Mouse (Mus musculus) heart, embryonic 13.5 days (tissue): ENCODE data around the gene Rhog. TPM values are rescaled to one million over a fixed set of nuclear protein-coding genes. Genes with fewer than 3 reads are reported as not detected.

ENCODE experiments used
- ATAC-seq: fragments of 200-750 bp; cut with Nextera tagmentation; 2 replicates; pipeline ENCODE4 v1.8.0; 2017; ENCODE audit warnings: moderate TSS enrichment; ENCODE audit not compliant: insufficient number of reproducible peaks, low FRiP score, low TSS enrichment; ENCODE audit errors: extremely low read depth
- H3K27ac ChIP-seq: fragments of 300-500 bp; sonication (generic); replicated peaks from 2 replicates; pipeline ENCODE4 v1.5.1; 2015; ENCODE audit warnings: moderate library complexity, mild to moderate bottlenecking, inconsistent platforms
- H3K27me3 ChIP-seq: fragments of 300-500 bp; sonication (generic); replicated peaks from 2 replicates; pipeline ENCODE4 v1.6.1; 2015; ENCODE audit warnings: mild to moderate bottlenecking, inconsistent platforms
- H3K36me3 ChIP-seq: fragments of 300-500 bp; sonication (generic); 2 replicates; pipeline ENCODE4 v1.6.1; 2015; ENCODE audit warnings: mild to moderate bottlenecking, inconsistent platforms
- H3K4me1 ChIP-seq: fragments of 300-500 bp; sonication (generic); 2 replicates; pipeline ENCODE4 v1.6.1; 2015; ENCODE audit warnings: inconsistent platforms
- H3K4me2 ChIP-seq: fragments of 300-500 bp; sonication (generic); 2 replicates; pipeline ENCODE4 v1.6.1; 2015; ENCODE audit warnings: inconsistent platforms, mild to moderate bottlenecking, moderate library complexity
- H3K4me3 ChIP-seq: fragments of 300-500 bp; sonication (generic); 2 replicates; pipeline ENCODE4 v1.5.1; 2015; ENCODE audit warnings: moderate library complexity, mild to moderate bottlenecking, inconsistent platforms
- H3K9ac ChIP-seq: fragments of 300-500 bp; sonication (generic); 2 replicates; pipeline ENCODE4 v1.6.1; 2015; ENCODE audit warnings: inconsistent platforms, mild to moderate bottlenecking, moderate library complexity
- H3K9me3 ChIP-seq: fragments of 300-500 bp; sonication (generic); 2 replicates; pipeline ENCODE4 v1.6.1; 2016; ENCODE audit warnings: inconsistent platforms
- WGBS: fragments of 180-500 bp; shearing (Covaris S2); methylation state at CpG from one replicate; pipeline ENCODE4 v1.1.7; 2015; ENCODE audit warnings: mixed read lengths; 5-methylcytosine and 5-hydroxymethylcytosine counted together
- polyA plus RNA-seq: library from polyadenylated mRNA; unstranded; fragments of >200 nt; fragmentation: Nextera tagmentation; extraction: Ambion mirVana; gene quantifications from 2 replicates; pipeline ENCODE4 v1.2.1, GENCODE M21; 2015

The Rhog gene
- polyA plus RNA-seq, 1 experiment from 2014 or later, result 43.8 TPM

- Histone ChIP-seq H3K27me3 (no peaks in the 10 kb centered on the region), H3K9ac (peak within 1 kb of the TSS; percentile 94), H3K27ac (peak within 1 kb of the TSS; percentile 95), H3K36me3 (0 out of 2 replicates have a peak, but pooled peaks cover 2% of the 10 kb centered on the region), H3K4me1 (peaks cover 23% of the 10 kb centered on the region), H3K4me2 (peak within 1 kb of the TSS; percentile 93), H3K4me3 (peak within 1 kb of the TSS; percentile 77), H3K9me3 (no peaks in the 10 kb centered on the region)
- WGBS, result 1% methylated on average over 69 of the region's 87 CpGs
- peak; percentile 97 for ATAC-seq
Observed at GRCm38 (mm10) chr7:102209756-102210721, 45.8 kb downstream of the Rhog start, which contains the start of the genes Nup98 and Pgap2. Nup98 (minus strand) TSS chr7:102210176. Pgap2 (plus strand) TSS chr7:102210208.

- ATAC-seq, result no peak
- peaks cover 9% of the 10 kb centered on the region; the same call in 1 of the 2 replicates for H3K36me3 ChIP-seq
- peak overlapping the region; percentile 94 for H3K9ac ChIP-seq
- H3K27me3 ChIP-seq, result no peaks in the 10 kb centered on the region
- peak overlapping the region; percentile 95 for H3K27ac ChIP-seq
- no peaks in the 10 kb centered on the region for H3K9me3 ChIP-seq
- WGBS, result 36% methylated on average over 4 of the region's 4 CpGs
- H3K4me2 ChIP-seq, result peak overlapping the region; percentile 93
- H3K4me1 ChIP-seq, result peaks cover 23% of the 10 kb centered on the region
- peak overlapping the region; percentile 77 for H3K4me3 ChIP-seq
Observed at GRCm38 (mm10) chr7:102208806-102209363, 47.0 kb downstream of the Rhog start.

DNA sequence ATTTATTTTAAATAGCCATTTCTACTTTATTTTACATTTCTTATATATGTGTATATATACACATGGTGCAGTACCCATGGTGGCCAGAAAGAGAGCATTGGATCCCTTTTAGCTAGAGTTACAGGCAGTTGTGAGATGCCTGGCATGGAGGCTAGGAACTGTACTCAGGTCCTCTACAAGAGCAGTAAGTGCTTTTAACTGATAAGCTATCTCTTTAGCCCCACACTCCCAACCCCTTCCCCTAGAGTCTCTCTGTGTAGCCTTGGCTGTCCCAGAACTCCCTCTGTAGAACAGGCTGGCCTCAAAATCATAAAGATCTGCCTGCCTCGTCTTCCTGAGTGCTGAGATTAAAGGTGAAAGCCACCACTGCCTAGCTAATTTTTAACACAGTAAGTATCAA lies 50.2 kb downstream of the Rhog start:
- Histone ChIP-seq H3K4me3 (no peak overlapping the region), H3K9me3 (no peaks in the 10 kb centered on the region), H3K4me1 (peaks cover 30% of the 10 kb centered on the region), H3K9ac (no peak overlapping the region), H3K27ac (no peak overlapping the region), H3K4me2 (no peak overlapping the region), H3K27me3 (no peaks in the 10 kb centered on the region), H3K36me3 (peaks cover 9% of the 10 kb centered on the region; the same call in 1 of the 2 replicates)
- ATAC-seq, result no peak
- WGBS, result 44% methylated on average over 1 of the region's 1 CpGs

GRCm38 (mm10) chr7:102204296-102204857 lies 51.5 kb downstream of the Rhog start:
- 87% methylated on average over 3 of the region's 3 CpGs for WGBS
- no peak for ATAC-seq
- H3K4me3 ChIP-seq, result no peak overlapping the region
- H3K36me3 ChIP-seq, result peaks cover 9% of the 10 kb centered on the region; the same call in 1 of the 2 replicates
- no peaks in the 10 kb centered on the region for H3K27me3 ChIP-seq
- H3K4me2 ChIP-seq, result no peak overlapping the region
- H3K9me3 ChIP-seq, result no peaks in the 10 kb centered on the region
- H3K4me1 ChIP-seq, result peaks cover 34% of the 10 kb centered on the region
- H3K27ac ChIP-seq, result no peak overlapping the region
- no peak overlapping the region for H3K9ac ChIP-seq

DNA sequence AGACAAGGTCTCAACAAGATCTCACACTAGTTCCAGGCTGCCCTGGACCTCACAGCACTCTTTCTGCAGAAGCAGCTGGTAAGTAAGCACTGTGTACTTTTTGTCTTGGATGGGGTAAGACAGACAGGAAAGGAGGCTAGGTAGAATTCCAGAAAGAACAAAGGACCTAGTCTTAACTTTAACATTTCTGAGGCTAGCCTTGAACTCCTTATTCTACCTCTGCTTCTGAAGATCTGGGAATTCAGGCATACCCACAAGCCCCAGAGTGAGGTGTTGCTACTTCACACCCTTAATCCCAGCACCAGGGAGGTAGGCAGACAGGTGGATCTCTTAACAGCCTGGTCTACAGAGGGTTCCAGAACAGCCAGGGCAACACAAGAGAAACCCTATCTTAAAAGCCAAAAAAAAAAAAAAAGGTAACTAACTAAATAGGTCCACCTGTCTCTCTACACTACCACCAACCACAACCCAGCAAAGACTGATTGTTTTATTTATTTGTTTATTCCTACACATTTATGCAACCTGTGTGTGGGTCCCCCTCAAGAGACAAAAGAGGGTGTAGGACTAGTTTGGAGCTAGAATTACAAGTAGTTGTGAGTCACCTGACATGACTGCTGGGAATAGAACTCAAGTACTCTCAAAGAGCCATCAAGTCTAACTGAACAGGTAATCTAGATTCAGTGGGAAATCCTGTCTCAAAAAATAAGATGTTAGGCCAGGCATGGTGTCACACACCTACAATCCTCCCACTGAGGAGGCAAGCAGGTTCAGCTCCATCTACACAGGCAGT lies 54.7 kb downstream of the Rhog start:
- peaks cover 14% of the 10 kb centered on the region for H3K4me1 ChIP-seq

DNA sequence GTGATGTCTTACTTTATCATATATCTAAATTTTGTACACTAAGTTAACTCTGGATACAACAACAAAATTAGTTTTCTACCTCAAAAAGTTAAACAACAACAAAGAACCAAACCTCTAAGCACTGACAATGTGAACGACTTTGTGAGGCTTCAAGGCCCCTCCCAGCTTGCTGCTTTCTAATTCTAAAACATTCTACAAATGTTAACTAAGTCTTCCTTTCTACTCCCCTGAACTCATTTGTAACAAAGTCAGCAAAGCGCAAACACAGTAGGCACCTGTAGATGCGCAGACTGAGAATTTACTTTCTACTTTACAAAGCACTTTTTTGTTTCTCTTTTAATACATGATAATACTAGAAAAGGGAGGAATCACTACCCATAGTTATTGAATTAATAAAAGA lies 55.3 kb downstream of the Rhog start:
- no peak overlapping the region for H3K4me3 ChIP-seq
- no peak for ATAC-seq
- peaks cover 8% of the 10 kb centered on the region; the same call in 1 of the 2 replicates for H3K36me3 ChIP-seq
- H3K4me1 ChIP-seq, result peaks cover 14% of the 10 kb centered on the region
- no peaks in the 10 kb centered on the region for H3K27me3 ChIP-seq
- H3K4me2 ChIP-seq, result no peak overlapping the region
- no peak overlapping the region for H3K27ac ChIP-seq
- no peaks in the 10 kb centered on the region for H3K9me3 ChIP-seq
- 83% methylated on average over 3 of the region's 3 CpGs for WGBS
- no peak overlapping the region for H3K9ac ChIP-seq

More for the DNA sequence above, 54.7 kb downstream of the Rhog start:
- no peaks in the 10 kb centered on the region for H3K9me3 ChIP-seq
- H3K4me2 ChIP-seq, result no peak overlapping the region
- peaks cover 9% of the 10 kb centered on the region; the same call in 1 of the 2 replicates for H3K36me3 ChIP-seq
- no peak for ATAC-seq
- no peak overlapping the region for H3K27ac ChIP-seq
- no peak overlapping the region for H3K4me3 ChIP-seq
- H3K27me3 ChIP-seq, result no peaks in the 10 kb centered on the region
- H3K9ac ChIP-seq, result no peak overlapping the region

DNA sequence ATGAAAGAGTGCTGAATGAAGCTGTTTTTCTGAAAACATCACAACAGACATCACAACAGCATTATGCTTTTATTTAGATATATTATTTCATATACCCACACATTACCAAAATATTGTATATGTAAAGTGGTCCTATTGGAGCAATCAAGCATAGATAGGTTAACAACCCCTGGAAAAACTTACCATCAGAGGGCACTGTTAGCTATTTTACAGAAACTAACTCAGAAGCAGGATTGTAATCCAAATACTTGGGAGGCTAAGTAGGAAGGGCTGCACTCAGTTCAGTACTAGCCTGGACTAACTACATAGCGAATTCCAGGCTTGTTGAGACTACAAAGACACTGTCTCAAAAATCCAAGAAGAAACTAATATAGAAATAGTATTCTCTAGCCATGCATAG lies 63.5 kb downstream of the Rhog start:
- no peak overlapping the region for H3K27ac ChIP-seq
- H3K4me2 ChIP-seq, result no peak overlapping the region
- H3K9me3 ChIP-seq, result no peaks in the 10 kb centered on the region
- H3K27me3 ChIP-seq, result no peaks in the 10 kb centered on the region
- no peak for ATAC-seq
- WGBS, result 100% methylated on average over 1 of the region's 1 CpGs
- H3K36me3 ChIP-seq, result peaks cover 78% of the 10 kb centered on the region
- H3K4me1 ChIP-seq, result no peaks in the 10 kb centered on the region
- H3K4me3 ChIP-seq, result no peak overlapping the region
- H3K9ac ChIP-seq, result no peak overlapping the region

Other genes with a start within 250 kb of the Rhog start
- gene Il18bp, start 237.4 kb downstream of the Rhog start, polyA plus RNA-seq, result 1.5 and 1.9 TPM in 2 replicates
- gene Rnf121, start 190.6 kb downstream of the Rhog start, polyA plus RNA-seq, result 17.0 and 17.2 TPM in 2 replicates
- gene Xndc1, start 190.5 kb downstream of the Rhog start, polyA plus RNA-seq, result 19.3 and 25.2 TPM in 2 replicates
- 0.91 and 1.0 TPM in 2 replicates for gene Xntrpc, start 190.3 kb downstream of the Rhog start, polyA plus RNA-seq
- not detected in 2 replicates for gene Trpc2, start 172.9 kb downstream of the Rhog start, polyA plus RNA-seq
- gene Art1, start 154.3 kb downstream of the Rhog start, polyA plus RNA-seq, result 3.5 and 4.7 TPM in 2 replicates
- gene Art5, start 146.6 kb downstream of the Rhog start, polyA plus RNA-seq, result 0.83 and 1.5 TPM in 2 replicates
- 0.06 and 0.11 TPM in 2 replicates for gene Chrna10, start 139.2 kb downstream of the Rhog start, polyA plus RNA-seq
- gene Nup98, start 45.9 kb downstream of the Rhog start, polyA plus RNA-seq, result 21.1 and 22.0 TPM in 2 replicates
- 56.3 and 61.3 TPM in 2 replicates for gene Pgap2, start 45.8 kb downstream of the Rhog start, polyA plus RNA-seq
- gene Stim1, start 11.8 kb upstream of the Rhog start, polyA plus RNA-seq, result 11.7 and 13.0 TPM in 2 replicates
- gene Rrm1, start 185.6 kb upstream of the Rhog start, polyA plus RNA-seq, result 126 and 130 TPM in 2 replicates
- 0.36 TPM in 1 of 2 replicates, not detected in the other for gene Olfr543, start 225.6 kb upstream of the Rhog start, polyA plus RNA-seq
- gene Olfr544, start 232.3 kb upstream of the Rhog start, polyA plus RNA-seq, result not detected in 2 replicates
- gene Olfr545, start 243.5 kb upstream of the Rhog start, polyA plus RNA-seq, result 0.04 and 0.13 TPM in 2 replicates